Mouse (Mus musculus): ENCODE data around the gene Ryr2.

GRCm38 (mm10) chr13:11879037-11879436, 227.7 kb downstream of the Ryr2 start:
- TF ChIP-seq CTCF (IDR thresholded peaks at IDR 0.05; ENCODE audit: control insufficient read depth, insufficient read depth, insufficient replicate concordance, low read depth, low read length) (no peak), POLR2A (IDR thresholded peaks at IDR 0.05; ENCODE audit: control insufficient read depth, low read depth, low read length) (no peak)
